Mouse (Mus musculus): Measurements from ENCODE around the gene Grid2.

GRCm38 (mm10) chr6:64684973-64685372 is 1429.3 kb downstream of the Grid2 start:
- TF ChIP-seq GATA1 (IDR thresholded peaks at IDR 0.05; ENCODE audit: borderline replicate concordance, low read length) (no peak), FLI1 (IDR thresholded peaks at IDR 0.05; ENCODE audit: low read length) (no peak)

Measured in megakaryocyte, embryonic 14.5 days (primary cell).